Mouse (Mus musculus): ENCODE measurements at regions not wholly inside any gene's neighbourhood (a gene's known extent, or its start where the extent isn't known, plus 50 kb on each side); places are given as distances from the start of the nearest gene placed in this dataset.

GRCm38 (mm10) chrX:21828975-21829374, 84.1 kb upstream of the Gm28269 start:
- peak; percentile 4 for DNase-seq
- intact Hi-C loops (cut with DNase I) = no loop called here

- DNase-seq = no peak
- intact Hi-C loops (cut with DNase I) = no loop called here
Measured at GRCm38 (mm10) chrX:21809212-21809611, 64.3 kb upstream of the Gm28269 start.

GRCm38 (mm10) chrX:21801834-21802233, 56.9 kb upstream of the Gm28269 start:
- no peak for DNase-seq
- intact Hi-C loops (cut with DNase I) = no loop called here

Measured in left cerebral cortex, postnatal 4 days (tissue).